Mouse (Mus musculus): ENCODE measurements at regions not wholly inside any gene's neighbourhood (a gene's known extent, or its start where the extent isn't known, plus 50 kb on each side); places are given as distances from the start of the nearest gene placed in this dataset.

DNA sequence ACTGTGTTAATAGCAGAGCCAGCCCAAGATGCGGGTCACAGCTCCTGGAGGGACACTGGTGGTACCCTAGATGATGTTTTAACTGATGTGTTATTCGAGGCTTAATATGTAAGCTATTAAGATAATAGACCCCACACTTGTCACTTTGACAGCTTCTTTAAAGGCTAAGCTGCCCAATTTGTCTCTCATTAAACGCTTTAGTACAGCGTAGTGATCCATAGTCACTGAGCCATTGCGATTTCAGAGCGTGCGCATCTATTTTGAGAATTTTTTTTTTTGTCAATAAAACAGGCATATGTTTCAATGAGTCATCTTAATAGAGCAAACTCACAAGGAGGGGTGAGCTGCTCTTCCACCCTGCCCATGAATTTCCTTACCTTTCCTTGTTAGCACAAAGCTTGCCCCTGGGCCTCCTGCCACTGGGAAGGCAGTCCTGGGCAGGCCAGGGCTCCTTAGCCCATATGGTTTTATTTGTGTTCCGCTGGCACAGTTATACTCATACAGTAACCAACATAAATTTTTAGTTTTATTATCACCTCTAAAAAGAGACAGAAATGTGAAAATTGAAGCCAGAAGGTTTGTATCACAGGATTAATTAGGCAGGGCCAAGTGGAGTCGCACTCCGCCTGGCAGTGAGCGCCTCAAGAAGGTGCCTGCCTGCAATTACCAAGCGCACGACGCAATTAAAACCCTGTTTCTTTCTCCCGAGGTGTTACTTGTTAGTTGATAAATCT is 294.3 kb downstream of the Etv1 start:
- WGBS = 32% methylated on average over 15 of the region's 15 CpGs

DNA sequence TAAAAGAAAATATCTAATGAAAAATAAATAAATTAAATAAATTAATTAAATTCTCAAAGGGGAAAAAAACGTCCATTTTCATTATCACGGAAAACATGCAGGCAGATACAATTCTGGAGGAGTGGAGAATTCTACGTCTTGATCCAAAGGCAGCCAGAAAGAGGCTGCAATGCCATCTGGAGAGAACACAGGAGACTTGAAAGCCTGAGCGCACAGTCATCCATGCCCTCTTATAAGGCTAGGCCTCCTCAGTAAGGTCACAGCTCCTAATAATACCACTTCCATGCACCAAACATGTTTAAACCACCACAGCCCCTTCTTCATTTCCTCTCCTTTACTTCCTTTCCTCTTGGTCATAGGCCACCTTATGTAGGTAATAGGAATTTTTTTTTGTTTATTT is 307.1 kb downstream of the Etv1 start:
- peak; percentile 20 to 46 for DNase-seq
- no peak overlapping the region for H3K4me3 ChIP-seq (replicated peaks; ENCODE audit: insufficient read depth, low read depth, low read length)
- no peaks in the 10 kb centered on the region for H3K4me1 ChIP-seq (ENCODE audit: control insufficient read depth, insufficient read depth, low read length)
- H3K27me3 ChIP-seq (ENCODE audit: control insufficient read depth, insufficient read depth, low read length) = no peaks in the 10 kb centered on the region
- no peak overlapping the region for H3K27ac ChIP-seq (ENCODE audit: insufficient read depth, low read length)
- 37% methylated on average over 4 of the region's 4 CpGs for WGBS
- TF ChIP-seq POLR2A (IDR thresholded peaks at IDR 0.05; ENCODE audit: borderline replicate concordance, insufficient read depth, low read length) (no peak), CTCF (IDR thresholded peaks at IDR 0.05; ENCODE audit: borderline replicate concordance, insufficient read depth, low read depth, low read length) (no peak)

More for the DNA sequence above, 294.3 kb downstream of the Etv1 start:
- Histone ChIP-seq H3K27me3 (ENCODE audit: control insufficient read depth, insufficient read depth, low read length) (no peaks in the 10 kb centered on the region), H3K27ac (ENCODE audit: insufficient read depth, low read length) (peak overlapping the region; percentile 75; the same call in 1 of the 2 replicates), H3K4me1 (ENCODE audit: control insufficient read depth, insufficient read depth, low read length) (peaks cover 9% of the 10 kb centered on the region; the same call in 1 of the 2 replicates), H3K4me3 (replicated peaks; ENCODE audit: insufficient read depth, low read depth, low read length) (no peak overlapping the region)
- TF ChIP-seq CTCF (IDR thresholded peaks at IDR 0.05; ENCODE audit: borderline replicate concordance, insufficient read depth, low read depth, low read length) = no peak; the same call in 1 of the 2 replicates
- no peak for TF ChIP-seq POLR2A (IDR thresholded peaks at IDR 0.05; ENCODE audit: borderline replicate concordance, insufficient read depth, low read length)
- peak; percentile 81 to 93 for DNase-seq

DNA sequence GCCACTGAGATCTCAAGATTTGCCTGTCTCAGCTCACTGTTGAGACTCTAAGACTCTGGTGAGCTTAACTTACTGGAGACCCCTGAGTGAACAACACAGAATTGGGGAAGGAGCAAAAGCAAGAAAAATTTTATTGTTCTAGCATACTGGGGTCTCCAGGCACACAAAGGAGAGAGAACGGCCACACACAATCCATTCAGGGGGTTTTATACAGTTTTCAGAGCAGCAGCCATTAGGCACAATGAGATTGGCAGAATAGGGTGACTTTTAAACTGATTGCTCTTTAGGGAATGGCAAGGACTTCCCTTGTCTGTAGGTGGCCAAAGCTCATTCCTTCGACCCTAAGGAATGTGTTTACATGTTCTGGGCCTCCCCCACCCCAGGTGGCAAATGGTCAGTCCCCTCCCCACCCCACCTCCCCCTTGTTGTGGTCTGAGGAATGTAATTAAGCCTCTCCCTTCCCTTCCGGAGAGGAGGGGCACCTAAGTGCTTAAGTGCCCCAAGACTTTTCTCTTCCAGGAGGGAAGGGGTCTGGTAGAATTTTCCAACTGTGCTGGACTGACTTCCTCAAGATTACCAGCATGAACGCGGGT is 315.6 kb downstream of the Etv1 start:
- Histone ChIP-seq H3K4me1 (ENCODE audit: control insufficient read depth, insufficient read depth, low read length) (no peaks in the 10 kb centered on the region), H3K27me3 (ENCODE audit: control insufficient read depth, insufficient read depth, low read length) (no peaks in the 10 kb centered on the region), H3K27ac (ENCODE audit: insufficient read depth, low read length) (no peak overlapping the region), H3K4me3 (replicated peaks; ENCODE audit: insufficient read depth, low read depth, low read length) (no peak overlapping the region)
- DNase-seq = no peak
- TF ChIP-seq CTCF (IDR thresholded peaks at IDR 0.05; ENCODE audit: borderline replicate concordance, insufficient read depth, low read depth, low read length) (no peak), POLR2A (IDR thresholded peaks at IDR 0.05; ENCODE audit: borderline replicate concordance, insufficient read depth, low read length) (no peak)
- 55% methylated on average over 5 of the region's 5 CpGs for WGBS

DNA sequence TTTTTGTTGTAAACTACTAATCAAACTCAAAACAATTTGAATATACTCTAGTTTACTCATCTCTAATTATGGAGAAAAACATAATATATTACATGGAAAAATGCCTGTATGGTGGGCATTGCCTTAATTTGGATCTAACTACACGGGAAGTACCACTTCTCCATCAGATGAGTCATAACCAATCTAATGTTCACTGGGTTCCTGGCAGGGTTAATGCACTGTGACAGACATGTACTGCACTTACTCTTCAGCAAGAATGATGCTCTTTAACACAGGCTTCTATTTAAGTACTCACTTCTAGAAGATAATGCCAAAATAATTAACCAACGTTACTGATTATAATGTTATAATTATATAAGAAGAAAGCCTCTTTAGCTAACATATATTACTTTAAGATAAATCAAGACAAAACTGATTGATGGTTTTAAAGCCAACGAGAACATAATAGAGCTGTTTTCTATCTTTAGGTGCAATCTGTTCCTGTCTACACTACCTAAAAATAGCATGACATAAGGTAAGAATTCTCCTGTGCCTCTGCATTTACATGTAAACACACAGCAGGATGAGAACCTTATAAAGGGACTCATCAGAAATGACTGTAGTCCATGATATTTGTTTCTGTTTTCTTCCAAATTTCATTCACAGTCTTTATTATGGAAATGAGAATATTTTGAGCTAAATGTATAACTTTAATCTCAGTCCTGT is 344.4 kb downstream of the Etv1 start:
- H3K4me3 ChIP-seq (replicated peaks; ENCODE audit: insufficient read depth, low read depth, low read length) = no peak overlapping the region
- WGBS = 12% methylated on average over 3 of the region's 3 CpGs
- peak in 1 of 2 experiments; percentile 69 for DNase-seq
- TF ChIP-seq POLR2A (IDR thresholded peaks at IDR 0.05; ENCODE audit: borderline replicate concordance, insufficient read depth, low read length) (no peak), CTCF (IDR thresholded peaks at IDR 0.05; ENCODE audit: borderline replicate concordance, insufficient read depth, low read depth, low read length) (no peak)
- H3K27ac ChIP-seq (ENCODE audit: insufficient read depth, low read length) = no peak overlapping the region
- H3K4me1 ChIP-seq (ENCODE audit: control insufficient read depth, insufficient read depth, low read length) = no peaks in the 10 kb centered on the region; the same call in 1 of the 2 replicates
- no peaks in the 10 kb centered on the region for H3K27me3 ChIP-seq (ENCODE audit: control insufficient read depth, insufficient read depth, low read length)

DNA sequence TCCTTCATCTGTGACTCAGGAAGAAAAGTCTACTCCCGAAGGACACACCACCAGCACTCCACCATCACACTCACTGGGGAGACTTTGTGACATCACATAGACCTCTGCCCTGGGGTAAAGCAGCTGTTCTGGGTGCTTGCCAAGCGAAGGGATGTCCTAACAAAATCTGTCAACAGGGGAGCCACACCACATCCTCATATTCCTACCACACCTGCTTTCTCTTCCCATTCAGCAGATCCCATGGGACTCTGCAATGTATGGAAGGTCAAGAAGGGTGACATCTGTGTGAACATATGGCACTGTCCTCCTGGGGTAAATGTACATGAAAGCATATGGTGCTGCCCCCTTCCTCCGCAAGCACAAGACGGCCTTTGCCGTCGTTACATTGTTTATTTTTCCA is 375.5 kb downstream of the Etv1 start:
- Histone ChIP-seq H3K27me3 (ENCODE audit: control insufficient read depth, insufficient read depth, low read length) (no peaks in the 10 kb centered on the region), H3K4me1 (ENCODE audit: control insufficient read depth, insufficient read depth, low read length) (no peaks in the 10 kb centered on the region), H3K27ac (ENCODE audit: insufficient read depth, low read length) (no peak overlapping the region), H3K4me3 (replicated peaks; ENCODE audit: insufficient read depth, low read depth, low read length) (no peak overlapping the region)
- WGBS = 64% methylated on average over 6 of the region's 6 CpGs
- TF ChIP-seq POLR2A (IDR thresholded peaks at IDR 0.05; ENCODE audit: borderline replicate concordance, insufficient read depth, low read length) = no peak
- TF ChIP-seq CTCF (IDR thresholded peaks at IDR 0.05; ENCODE audit: borderline replicate concordance, insufficient read depth, low read depth, low read length) = no peak
- peak in 1 of 2 experiments; percentile 25 for DNase-seq

DNA sequence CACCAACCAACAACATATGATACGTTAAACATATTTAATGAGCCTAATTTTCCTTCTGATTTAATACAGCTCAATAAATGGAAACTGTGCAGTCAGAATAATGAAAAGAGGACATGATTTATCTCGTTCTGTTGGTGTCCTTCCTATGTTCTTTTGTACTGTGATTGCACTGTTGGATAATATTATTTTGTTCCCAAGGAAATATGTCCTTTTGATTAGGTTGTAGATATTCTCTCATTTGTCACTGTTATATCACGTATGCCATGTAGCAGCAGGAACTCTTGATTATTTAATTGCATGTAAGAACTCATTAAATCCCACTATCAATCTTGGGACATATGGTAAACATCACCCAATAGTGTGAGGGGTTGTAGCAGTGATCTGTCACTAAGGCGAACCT is 397.8 kb downstream of the Etv1 start:
- H3K4me1 ChIP-seq (ENCODE audit: control insufficient read depth, insufficient read depth, low read length) = no peaks in the 10 kb centered on the region
- 75% methylated on average over 4 of the region's 4 CpGs for WGBS
- no peak overlapping the region for H3K4me3 ChIP-seq (replicated peaks; ENCODE audit: insufficient read depth, low read depth, low read length)
- no peak for DNase-seq
- no peak for TF ChIP-seq CTCF (IDR thresholded peaks at IDR 0.05; ENCODE audit: borderline replicate concordance, insufficient read depth, low read depth, low read length)
- TF ChIP-seq POLR2A (IDR thresholded peaks at IDR 0.05; ENCODE audit: borderline replicate concordance, insufficient read depth, low read length) = no peak
- H3K27ac ChIP-seq (ENCODE audit: insufficient read depth, low read length) = no peak overlapping the region
- H3K27me3 ChIP-seq (ENCODE audit: control insufficient read depth, insufficient read depth, low read length) = no peaks in the 10 kb centered on the region

DNA sequence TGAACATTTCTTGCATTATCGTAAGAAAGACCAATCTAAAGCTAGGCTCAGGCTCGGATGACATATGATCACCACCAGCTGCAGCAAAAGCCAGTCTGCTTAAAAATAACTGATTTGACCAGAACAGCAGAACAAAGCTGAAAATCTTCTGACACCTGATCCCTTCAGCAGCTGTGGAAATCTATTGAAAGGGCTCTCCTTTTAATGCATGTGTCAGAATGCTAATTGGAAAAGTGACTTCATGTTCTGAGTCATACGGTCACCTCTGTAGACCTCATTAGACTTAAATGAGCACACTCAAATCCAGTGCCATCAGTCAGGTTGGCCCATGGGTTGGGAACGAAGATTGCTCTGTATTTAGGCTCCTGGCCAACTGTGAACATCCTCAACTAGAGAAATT is 444.9 kb downstream of the Etv1 start:
- no peak overlapping the region for H3K27ac ChIP-seq (ENCODE audit: insufficient read depth, low read length)
- no peak overlapping the region for H3K4me3 ChIP-seq (replicated peaks; ENCODE audit: insufficient read depth, low read depth, low read length)
- no peak for TF ChIP-seq POLR2A (IDR thresholded peaks at IDR 0.05; ENCODE audit: borderline replicate concordance, insufficient read depth, low read length)
- no peak for TF ChIP-seq CTCF (IDR thresholded peaks at IDR 0.05; ENCODE audit: borderline replicate concordance, insufficient read depth, low read depth, low read length)
- H3K4me1 ChIP-seq (ENCODE audit: control insufficient read depth, insufficient read depth, low read length) = no peaks in the 10 kb centered on the region
- no peaks in the 10 kb centered on the region for H3K27me3 ChIP-seq (ENCODE audit: control insufficient read depth, insufficient read depth, low read length)
- no peak for DNase-seq
- WGBS = 71% methylated on average over 4 of the region's 4 CpGs
